Mouse (Mus musculus) thymus, postnatal 10 days (tissue): ENCODE data around the gene Ssxb9.
"Not testable (repeated sequence)": the region's sequence is repeated elsewhere in the genome, so short reads cannot be mapped to it uniquely, and the experiment has no call there.

Experiments used
- DNase-seq, 2 experiments: peaks; one replicate each; pipeline ENCODE4 v3.0.0; 2021; ENCODE audit warnings: low spot score in 2 of 2

Ssxb9 gene

GRCm38 (mm10) chrX:8366678-8367077 is at the start of gene Ssxb9:
Gene Ssxb9, plus strand, starts transcription at chrX:8366978.
- not testable (repeated sequence) for DNase-seq

DNA sequence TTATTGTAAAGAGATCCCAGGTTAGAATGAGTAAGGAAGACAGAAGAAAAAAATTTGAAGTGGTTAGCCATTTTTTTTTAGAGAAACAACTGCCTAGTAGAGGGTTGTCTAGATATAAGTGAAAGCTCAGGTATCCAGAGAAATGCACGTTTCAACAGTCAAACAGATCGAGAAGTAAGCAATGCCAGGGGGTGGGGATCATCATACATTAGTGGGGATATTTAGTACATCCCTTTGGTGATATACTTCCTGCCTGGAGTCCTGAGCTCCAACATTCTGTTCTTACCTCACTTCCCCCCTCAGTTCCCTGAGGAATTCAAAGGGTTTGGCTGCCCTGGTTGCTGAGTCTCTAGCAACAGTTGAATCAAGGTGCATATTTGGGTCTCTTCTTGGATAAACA is 39.7 kb upstream of the Ssxb9 start, which contains the start of gene Ssxb10:
TSS of gene Ssxb10 (plus strand) at position 301 of the 400 bp plus-strand sequence.
- no peak for DNase-seq

- not testable (repeated sequence) for DNase-seq
Observed at GRCm38 (mm10) chrX:8413005-8413404, 46.2 kb downstream of the Ssxb9 start, which contains the start of gene Ssxb1. Gene Ssxb1, plus strand, starts transcription at chrX:8413305.
